Mouse (Mus musculus) hindbrain, embryonic 10.5 days (tissue): ENCODE results near the gene Mcm3ap. TPM values are rescaled to one million over a fixed set of nuclear protein-coding genes. Genes with fewer than 3 reads are reported as not detected.
A peak's percentile ranks its signal among the peaks of the same experiment; 100 is the strongest.

ENCODE experiments used
- DNase-seq: peaks from one replicate; pipeline ENCODE4 v3.0.0-alpha.2; 2017; ENCODE audit warnings: low spot score
- H3K27ac ChIP-seq: fragments of 300-500 bp; sonication (generic); 2 replicates; pipeline ENCODE4 v1.5.1; 2016; ENCODE audit warnings: mild to moderate bottlenecking, moderate library complexity
- H3K27me3 ChIP-seq: fragments of 300-500 bp; sonication (generic); 2 replicates; pipeline ENCODE4 v1.6.1; 2016; ENCODE audit warnings: mild to moderate bottlenecking; ENCODE audit not compliant: poor library complexity, insufficient read depth, severe bottlenecking
- H3K36me3 ChIP-seq: fragments of 300-500 bp; sonication (generic); 2 replicates; pipeline ENCODE4 v1.6.1; 2016; ENCODE audit warnings: mild to moderate bottlenecking, moderate library complexity
- H3K4me1 ChIP-seq: fragments of 300-500 bp; sonication (generic); replicated peaks from 2 replicates; pipeline ENCODE4 v1.6.1; 2016; ENCODE audit warnings: mild to moderate bottlenecking
- H3K4me3 ChIP-seq: fragments of 300-500 bp; sonication (generic); 2 replicates; pipeline ENCODE4 v1.5.1; 2016; ENCODE audit warnings: mild to moderate bottlenecking, moderate library complexity
- H3K9me3 ChIP-seq: fragments of 300-500 bp; sonication (generic); 2 replicates; pipeline ENCODE4 v1.6.1; 2016; ENCODE audit warnings: mild to moderate bottlenecking, moderate library complexity
- WGBS: fragments of 180-500 bp; shearing (Covaris S2); methylation state at CpG from one replicate; pipeline ENCODE4 v1.1.7; 2016; 5-methylcytosine and 5-hydroxymethylcytosine counted together
- polyA plus RNA-seq: library from polyadenylated mRNA; unstranded; fragments of >200 nt; fragmentation: Nextera tagmentation; extraction: Ambion mirVana; gene quantifications from 2 replicates; pipeline ENCODE4 v1.2.1, GENCODE M21; 2016

The Mcm3ap gene
- polyA plus RNA-seq, 1 experiment from 2014 or later: 74.4 TPM

GRCm38 (mm10) chr10:76512965-76513583, 44.3 kb downstream of the Mcm3ap start:
- peak; percentile 82 for DNase-seq
- 40% methylated on average over 5 of the region's 5 CpGs for WGBS
- Histone ChIP-seq H3K4me3 (no peak overlapping the region), H3K27me3 (no peaks in the 10 kb centered on the region), H3K27ac (no peak overlapping the region), H3K4me1 (0 out of 2 replicates have a peak, but pooled peaks cover 3% of the 10 kb centered on the region), H3K36me3 (peaks cover 98% of the 10 kb centered on the region), H3K9me3 (peaks cover 5% of the 10 kb centered on the region; the same call in 1 of the 2 replicates)

DNA sequence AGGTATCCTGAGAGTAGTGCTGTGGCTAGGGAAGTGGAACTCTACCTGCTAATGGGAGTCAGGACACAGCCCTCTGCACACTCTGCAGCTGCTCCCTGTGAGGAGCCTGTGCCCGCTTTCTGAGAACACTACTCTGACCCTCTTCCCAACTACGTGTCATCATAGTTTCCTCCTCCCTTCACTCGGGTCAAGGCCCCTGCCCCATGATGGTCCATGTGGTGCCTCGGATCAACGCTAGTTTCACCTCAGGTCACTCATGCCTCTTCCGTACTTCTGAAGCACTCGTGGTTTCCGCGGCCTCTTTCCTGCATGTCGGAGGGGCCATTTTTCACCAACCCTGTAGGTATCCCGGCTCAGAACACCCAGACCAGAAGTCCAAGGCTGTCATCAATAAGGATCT, 62.2 kb downstream of the Mcm3ap start:
- no peaks in the 10 kb centered on the region for H3K9me3 ChIP-seq
- no peaks in the 10 kb centered on the region for H3K27me3 ChIP-seq
- peaks cover 37% of the 10 kb centered on the region for H3K4me1 ChIP-seq
- WGBS: 2% methylated on average over 11 of the region's 11 CpGs
- no peak for DNase-seq
- H3K36me3 ChIP-seq: peaks cover 34% of the 10 kb centered on the region
- H3K27ac ChIP-seq: peak overlapping the region; percentile 86
- H3K4me3 ChIP-seq: peak overlapping the region; percentile 71

- Histone ChIP-seq H3K27me3 (no peaks in the 10 kb centered on the region), H3K9me3 (no peaks in the 10 kb centered on the region), H3K4me3 (peak within 1 kb of the TSS; percentile 71), H3K4me1 (peaks cover 37% of the 10 kb centered on the region), H3K27ac (peak within 1 kb of the TSS; percentile 86), H3K36me3 (peaks cover 38% of the 10 kb centered on the region)
- DNase-seq: peak; percentile 98
- WGBS: under 1% methylated on average over 37 of the region's 37 CpGs
Observed at GRCm38 (mm10) chr10:76531375-76531774, 62.6 kb downstream of the Mcm3ap start, which contains the start of gene Lss. TSS of gene Lss (plus strand) at chr10:76531588.

DNA sequence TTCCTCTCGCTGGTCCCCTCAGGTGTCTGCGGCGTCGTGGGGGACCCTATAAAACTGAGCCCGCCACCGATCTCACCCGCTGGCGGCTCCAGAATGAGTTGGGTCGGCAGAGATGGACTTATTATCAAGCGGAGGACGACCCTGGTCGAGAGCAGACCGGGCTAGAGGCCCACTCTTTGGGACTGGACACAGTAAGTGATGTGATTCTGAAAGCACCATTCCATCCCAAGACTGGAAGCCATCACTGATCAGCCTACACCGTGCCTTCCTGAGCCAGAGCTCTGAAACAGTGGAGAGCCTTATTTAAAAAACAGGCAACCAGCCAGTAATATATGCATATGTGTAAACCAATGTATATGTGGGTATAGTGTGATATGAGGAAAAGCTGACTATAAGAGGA, 63.1 kb downstream of the Mcm3ap start:
- Histone ChIP-seq H3K27me3 (no peaks in the 10 kb centered on the region), H3K27ac (peak overlapping the region; percentile 86), H3K9me3 (no peaks in the 10 kb centered on the region), H3K4me1 (peaks cover 37% of the 10 kb centered on the region), H3K4me3 (peak overlapping the region; percentile 71), H3K36me3 (peaks cover 43% of the 10 kb centered on the region)
- under 1% methylated on average over 14 of the region's 14 CpGs for WGBS
- DNase-seq: no peak

DNA sequence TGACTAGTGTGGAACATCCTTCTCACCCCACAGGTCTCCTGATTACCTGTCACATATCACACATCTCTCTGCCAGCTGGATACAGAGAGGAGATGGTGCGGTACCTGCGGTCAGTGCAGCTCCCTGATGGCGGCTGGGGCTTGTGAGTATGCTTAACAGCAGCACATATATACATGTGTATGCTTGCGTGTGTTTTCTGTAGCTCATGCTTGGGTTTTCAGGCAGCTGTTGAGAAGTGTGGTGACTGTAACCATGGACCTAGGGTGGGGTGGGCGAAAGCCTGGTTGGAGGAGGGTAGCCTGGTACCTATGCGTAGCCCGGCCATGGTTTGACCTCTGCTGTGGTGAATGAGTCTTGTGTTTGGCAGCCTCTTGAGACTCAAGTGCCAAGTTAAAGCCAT, 66.8 kb downstream of the Mcm3ap start:
- 95% methylated on average over 7 of the region's 7 CpGs for WGBS
- Histone ChIP-seq H3K9me3 (no peaks in the 10 kb centered on the region), H3K27me3 (no peaks in the 10 kb centered on the region), H3K27ac (no peak overlapping the region), H3K36me3 (peaks cover 80% of the 10 kb centered on the region), H3K4me1 (peaks cover 33% of the 10 kb centered on the region), H3K4me3 (no peak overlapping the region)
- no peak for DNase-seq

- H3K27me3 ChIP-seq: no peaks in the 10 kb centered on the region
- 90% methylated on average over 9 of the region's 9 CpGs for WGBS
- peaks cover 99% of the 10 kb centered on the region for H3K36me3 ChIP-seq
- peaks cover 14% of the 10 kb centered on the region for H3K4me1 ChIP-seq
- H3K9me3 ChIP-seq: no peaks in the 10 kb centered on the region
- DNase-seq: no peak
- no peak overlapping the region for H3K4me3 ChIP-seq
- H3K27ac ChIP-seq: no peak overlapping the region
Observed at GRCm38 (mm10) chr10:76537619-76538018, 68.9 kb downstream of the Mcm3ap start.

DNA sequence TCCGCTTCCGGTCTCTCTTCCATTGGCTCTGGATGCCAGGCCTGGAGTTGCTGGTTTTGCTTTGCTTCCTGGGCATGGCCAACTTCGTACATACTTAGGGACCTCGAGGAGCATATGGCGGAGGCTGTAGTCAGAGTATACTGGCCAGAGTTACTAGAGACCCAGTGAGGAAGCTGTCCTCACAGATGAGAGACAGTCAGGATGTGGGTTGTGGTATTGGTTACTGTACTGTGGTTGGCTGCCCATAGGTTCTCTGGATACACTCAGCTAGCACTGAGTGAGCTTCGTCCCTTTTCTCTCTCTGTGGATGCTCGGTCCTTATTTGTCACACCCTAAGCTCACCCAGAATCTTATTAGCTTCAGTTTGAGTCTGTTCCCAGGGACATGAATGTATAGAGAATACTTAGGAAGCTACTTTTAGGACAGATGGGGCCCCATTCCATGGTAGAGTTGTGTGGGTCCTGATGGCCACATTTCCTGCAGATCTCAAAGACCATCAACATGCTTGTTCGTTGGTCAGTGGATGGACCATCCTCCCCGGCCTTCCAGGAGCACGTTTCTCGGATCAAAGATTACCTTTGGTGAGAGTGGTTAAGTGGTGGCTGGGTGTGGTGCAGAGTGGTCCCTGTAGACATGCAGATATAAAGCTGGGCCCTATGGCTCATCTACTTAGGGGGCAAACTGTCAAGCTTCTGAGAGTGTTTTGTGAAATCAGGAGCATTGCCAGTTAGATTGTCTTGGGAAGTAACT, 72.8 kb downstream of the Mcm3ap start:
- Histone ChIP-seq H3K4me3 (no peak overlapping the region), H3K4me1 (no peaks in the 10 kb centered on the region), H3K27ac (no peak overlapping the region), H3K9me3 (no peaks in the 10 kb centered on the region), H3K36me3 (peaks cover 100% of the 10 kb centered on the region), H3K27me3 (no peaks in the 10 kb centered on the region)
- 95% methylated on average over 11 of the region's 11 CpGs for WGBS
- DNase-seq: no peak

DNA sequence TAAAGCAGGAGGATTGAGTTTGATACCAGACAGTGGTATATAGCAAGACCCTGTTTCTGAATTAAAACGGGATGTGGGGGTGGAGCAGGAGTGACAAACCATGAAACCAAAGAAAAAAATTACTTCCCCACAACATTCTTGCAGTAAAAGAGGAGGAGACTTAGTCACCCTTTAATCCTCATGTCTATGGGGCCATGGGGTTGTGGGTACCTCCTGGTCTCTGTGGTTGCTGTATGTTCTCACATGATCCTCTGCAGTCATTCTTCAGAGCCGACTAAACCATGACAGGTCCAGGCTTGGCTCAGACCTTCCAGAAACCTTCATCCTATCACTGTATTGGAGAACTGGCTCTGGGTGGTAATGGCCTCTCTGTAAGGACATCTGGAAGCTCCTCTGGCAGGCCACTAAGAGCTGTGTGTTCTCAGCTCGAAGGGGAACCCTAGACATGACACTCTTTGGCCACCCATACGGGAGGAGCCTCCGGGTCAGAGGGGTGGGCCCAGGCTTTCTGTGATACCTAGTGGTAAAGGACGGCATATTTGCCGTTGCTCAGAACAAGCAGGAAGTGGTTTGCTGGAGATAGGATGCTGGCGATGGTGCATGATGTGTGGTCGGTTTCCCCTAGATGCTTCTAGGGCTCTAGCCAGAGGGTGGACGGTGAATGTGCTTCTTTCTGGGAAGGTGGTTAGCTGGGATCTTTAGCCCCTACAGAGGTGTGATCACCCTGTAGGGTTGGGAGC, 74.1 kb downstream of the Mcm3ap start:
- no peaks in the 10 kb centered on the region for H3K9me3 ChIP-seq
- no peaks in the 10 kb centered on the region for H3K27me3 ChIP-seq
- H3K27ac ChIP-seq: no peak overlapping the region
- 92% methylated on average over 10 of the region's 10 CpGs for WGBS
- no peak overlapping the region for H3K4me3 ChIP-seq
- no peaks in the 10 kb centered on the region for H3K4me1 ChIP-seq
- DNase-seq: no peak
- peaks cover 100% of the 10 kb centered on the region for H3K36me3 ChIP-seq

GRCm38 (mm10) chr10:76546566-76546965, 77.8 kb downstream of the Mcm3ap start:
- H3K4me3 ChIP-seq: no peak overlapping the region
- H3K36me3 ChIP-seq: peaks cover 100% of the 10 kb centered on the region
- 92% methylated on average over 8 of the region's 8 CpGs for WGBS
- no peaks in the 10 kb centered on the region for H3K27me3 ChIP-seq
- no peaks in the 10 kb centered on the region for H3K9me3 ChIP-seq
- no peak overlapping the region for H3K27ac ChIP-seq
- no peaks in the 10 kb centered on the region for H3K4me1 ChIP-seq
- DNase-seq: no peak

- DNase-seq: no peak
- 93% methylated on average over 8 of the region's 8 CpGs for WGBS
- Histone ChIP-seq H3K27ac (no peak overlapping the region), H3K36me3 (peaks cover 100% of the 10 kb centered on the region), H3K27me3 (no peaks in the 10 kb centered on the region), H3K4me3 (no peak overlapping the region), H3K4me1 (no peaks in the 10 kb centered on the region), H3K9me3 (no peaks in the 10 kb centered on the region)
Observed at GRCm38 (mm10) chr10:76548218-76548617, 79.5 kb downstream of the Mcm3ap start.

- DNase-seq: no peak
- Histone ChIP-seq H3K4me3 (no peak overlapping the region), H3K27me3 (no peaks in the 10 kb centered on the region), H3K36me3 (peaks cover 98% of the 10 kb centered on the region), H3K9me3 (no peaks in the 10 kb centered on the region), H3K4me1 (no peaks in the 10 kb centered on the region), H3K27ac (no peak overlapping the region)
- 89% methylated on average over 5 of the region's 5 CpGs for WGBS
Observed at GRCm38 (mm10) chr10:76550458-76550857, 81.7 kb downstream of the Mcm3ap start.

DNA sequence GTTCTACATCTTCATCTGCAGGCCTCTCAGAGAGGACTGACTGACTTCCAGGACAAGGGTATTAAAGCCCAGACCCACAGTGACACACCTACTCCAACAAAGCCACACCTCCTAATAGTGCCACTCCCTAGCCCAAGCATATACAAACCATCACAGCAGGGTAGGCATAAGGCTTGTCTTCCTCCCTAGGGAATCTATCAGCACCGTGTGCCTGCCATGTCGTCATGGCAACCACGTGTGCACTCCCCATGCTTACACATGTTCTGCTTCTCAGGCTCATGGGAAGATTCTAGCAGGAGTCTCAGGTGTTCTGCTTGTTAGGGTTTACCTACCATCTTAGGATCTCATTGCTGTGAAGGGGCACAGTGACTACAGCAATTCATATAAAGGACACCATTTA, 82.8 kb downstream of the Mcm3ap start:
- no peaks in the 10 kb centered on the region for H3K27me3 ChIP-seq
- peaks cover 94% of the 10 kb centered on the region for H3K36me3 ChIP-seq
- DNase-seq: no peak
- H3K4me3 ChIP-seq: no peak overlapping the region
- no peaks in the 10 kb centered on the region for H3K9me3 ChIP-seq
- H3K4me1 ChIP-seq: no peaks in the 10 kb centered on the region
- H3K27ac ChIP-seq: no peak overlapping the region
- 94% methylated on average over 3 of the region's 3 CpGs for WGBS

DNA sequence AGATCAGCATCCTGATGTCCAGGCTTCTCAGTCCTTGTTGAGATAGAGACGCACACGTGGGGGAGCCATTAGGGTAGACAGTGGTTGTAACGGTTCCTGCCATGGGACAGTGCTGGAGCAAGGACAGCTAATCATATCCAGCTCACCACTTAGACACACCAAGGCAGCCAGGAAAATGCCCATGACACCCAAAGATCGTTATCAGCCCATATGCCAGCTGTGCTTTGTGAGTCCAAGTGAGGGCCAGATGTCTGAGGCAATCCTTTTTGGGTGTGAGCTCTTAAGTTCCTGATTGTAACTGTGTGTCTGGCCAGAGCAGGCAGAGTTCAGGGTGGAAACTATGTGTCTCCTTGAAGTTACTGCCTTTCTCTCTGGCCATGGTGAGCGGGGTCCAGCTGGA, 85.3 kb downstream of the Mcm3ap start:
- Histone ChIP-seq H3K27me3 (no peaks in the 10 kb centered on the region), H3K27ac (no peak overlapping the region), H3K9me3 (no peaks in the 10 kb centered on the region), H3K4me3 (no peak overlapping the region), H3K4me1 (no peaks in the 10 kb centered on the region), H3K36me3 (peaks cover 70% of the 10 kb centered on the region)
- WGBS: 90% methylated on average over 5 of the region's 5 CpGs
- DNase-seq: no peak
